Mouse (Mus musculus) heart, adult 8-10 months (tissue): ENCODE results near the gene Mrrf. TPM values are rescaled to one million over a fixed set of nuclear protein-coding genes. Genes with fewer than 3 reads are reported as not detected.

Source experiments
- DNase-seq: peaks from one replicate; pipeline ENCODE4 v3.0.0; 2022; ENCODE audit warnings: low spot score
- total RNA-seq, 4 experiments: library from RNA; stranded (reverse); gene quantifications; 2 replicates each; pipeline ENCODE4 v1.2.4; 2022

Gene Mrrf
- total RNA-seq, result 10 to 100 TPM; 40.5 to 44.0 (median 42.3) TPM

GRCm38 (mm10) chr2:36136300-36136941 is at the start of gene Mrrf, which contains the start of gene Rbm18:
TSS of gene Mrrf (plus strand) at chr2:36136389.
TSS of gene Rbm18 (minus strand) at chr2:36136773.
- peak; percentile 91 for DNase-seq

- DNase-seq, result no peak
Measured at GRCm38 (mm10) chr2:36089190-36089589, 47.0 kb upstream of the Mrrf start.

- DNase-seq, result no peak
Measured at GRCm38 (mm10) chr2:36090853-36091741, 45.1 kb upstream of the Mrrf start.

GRCm38 (mm10) chr2:36092748-36093147 is 43.4 kb upstream of the Mrrf start:
- no peak for DNase-seq

GRCm38 (mm10) chr2:36093301-36093700 is 42.9 kb upstream of the Mrrf start:
- DNase-seq, result no peak

GRCm38 (mm10) chr2:36093914-36094475 is 42.2 kb upstream of the Mrrf start:
- no peak for DNase-seq

- DNase-seq, result no peak
Measured at GRCm38 (mm10) chr2:36097129-36097815, 38.9 kb upstream of the Mrrf start.

GRCm38 (mm10) chr2:36098021-36098420 is 38.2 kb upstream of the Mrrf start:
- DNase-seq, result no peak

GRCm38 (mm10) chr2:36099739-36100138 is 36.5 kb upstream of the Mrrf start:
- no peak for DNase-seq

GRCm38 (mm10) chr2:36101866-36102558 is 34.2 kb upstream of the Mrrf start:
- no peak for DNase-seq

GRCm38 (mm10) chr2:36102559-36102946 is 33.6 kb upstream of the Mrrf start:
- no peak for DNase-seq

GRCm38 (mm10) chr2:36103069-36103554 is 33.1 kb upstream of the Mrrf start:
- no peak for DNase-seq

- no peak for DNase-seq
Measured at GRCm38 (mm10) chr2:36103555-36104367, 32.4 kb upstream of the Mrrf start.

- DNase-seq, result no peak
Measured at GRCm38 (mm10) chr2:36104436-36104955, 31.7 kb upstream of the Mrrf start.

GRCm38 (mm10) chr2:36104956-36105741 is 31.0 kb upstream of the Mrrf start, which contains the start of gene Lhx6:
TSS of gene Lhx6 (minus strand) at chr2:36105408.
- no peak for DNase-seq

- no peak for DNase-seq
Measured at GRCm38 (mm10) chr2:36108615-36109014, 27.6 kb upstream of the Mrrf start.

- DNase-seq, result no peak
Measured at GRCm38 (mm10) chr2:36112632-36113031, 23.6 kb upstream of the Mrrf start.

GRCm38 (mm10) chr2:36126795-36127429 is 9.3 kb upstream of the Mrrf start:
- no peak for DNase-seq

- DNase-seq, result peak; percentile 54
Measured at GRCm38 (mm10) chr2:36127973-36128372, 8.2 kb upstream of the Mrrf start.
